Mouse (Mus musculus) C2C12 (cell line): ENCODE data around the gene Ttc9c.

ENCODE experiments used
- CTCF ChIP-seq: IDR thresholded peaks from one replicate; pipeline ENCODE4 v1.5.1; 2011; ENCODE audit not compliant: control insufficient read depth, insufficient read depth, insufficient read length
- USF1 ChIP-seq: IDR thresholded peaks from one replicate; pipeline ENCODE4 v1.6.1; 2011; ENCODE audit warnings: low read depth, mild to moderate bottlenecking, control low read depth, moderate library complexity

GRCm38 (mm10) chr19:8819596-8820423, 677 bp upstream of the Ttc9c start, which contains the start of gene Hnrnpul2:
- TF ChIP-seq USF1 (no peak), CTCF (no peak)
